Mouse (Mus musculus): ENCODE results near the gene Nrxn3. TPM values are rescaled to one million over a fixed set of nuclear protein-coding genes. Genes with fewer than 3 reads are reported as not detected.

The Nrxn3 gene
- polyA plus RNA-seq, 1 experiment: 0.09 TPM

- Histone ChIP-seq H3K4me1 (no peaks in the 10 kb centered on the region), H3K9me3 (no peaks in the 10 kb centered on the region), H3K4me3 (replicated peaks) (no peak overlapping the region), H3K27me3 (replicated peaks) (no peaks in the 10 kb centered on the region), H3K36me3 (replicated peaks; ENCODE audit: low read length) (no peaks in the 10 kb centered on the region)
- TF ChIP-seq FLI1 (IDR thresholded peaks at IDR 0.05; ENCODE audit: low read length) (no peak), GATA1 (IDR thresholded peaks at IDR 0.05; ENCODE audit: borderline replicate concordance, low read length) (no peak)
Measured at GRCm38 (mm10) chr12:89554740-89555430, 832.2 kb downstream of the Nrxn3 start.

GRCm38 (mm10) chr12:89558921-89559320 is 836.2 kb downstream of the Nrxn3 start:
- H3K36me3 ChIP-seq (replicated peaks; ENCODE audit: low read length): no peaks in the 10 kb centered on the region
- H3K9me3 ChIP-seq: no peaks in the 10 kb centered on the region
- H3K27me3 ChIP-seq (replicated peaks): no peaks in the 10 kb centered on the region
- no peak overlapping the region for H3K4me3 ChIP-seq (replicated peaks)
- no peaks in the 10 kb centered on the region for H3K4me1 ChIP-seq
- no peak for TF ChIP-seq GATA1 (IDR thresholded peaks at IDR 0.05; ENCODE audit: borderline replicate concordance, low read length)
- no peak for TF ChIP-seq FLI1 (IDR thresholded peaks at IDR 0.05; ENCODE audit: low read length)

DNA sequence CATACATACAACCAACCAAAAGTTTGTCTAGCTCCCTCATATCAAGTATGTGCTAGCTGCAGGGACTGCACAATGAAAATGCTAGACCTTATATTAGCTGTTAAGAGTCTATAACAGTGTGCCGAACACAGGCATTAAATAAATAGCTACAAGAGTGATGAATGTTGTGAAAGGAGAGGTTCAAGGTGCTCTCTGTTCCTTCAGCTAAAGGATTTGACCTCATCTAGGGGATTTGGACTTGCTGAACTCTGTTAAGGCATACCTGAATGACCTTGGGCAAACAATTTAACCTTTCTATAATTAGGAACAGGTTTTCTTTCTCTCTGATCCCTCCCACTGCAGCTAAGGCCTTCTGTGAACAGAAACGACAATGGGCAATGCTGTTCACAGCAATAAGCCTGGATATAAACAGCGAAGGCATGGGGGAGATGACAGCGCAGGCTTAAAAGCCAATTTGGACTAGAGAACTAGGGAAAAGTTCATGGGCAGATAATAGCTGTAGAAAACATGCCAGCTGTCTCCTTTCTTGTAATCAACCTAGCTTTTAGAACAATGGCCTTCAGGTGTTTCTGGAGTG is 839.4 kb downstream of the Nrxn3 start:
- Histone ChIP-seq H3K27me3 (replicated peaks) (no peaks in the 10 kb centered on the region), H3K4me1 (no peaks in the 10 kb centered on the region), H3K36me3 (replicated peaks; ENCODE audit: low read length) (no peaks in the 10 kb centered on the region), H3K4me3 (replicated peaks) (no peak overlapping the region), H3K9me3 (no peaks in the 10 kb centered on the region)
- TF ChIP-seq GATA1 (IDR thresholded peaks at IDR 0.05; ENCODE audit: borderline replicate concordance, low read length) (no peak), FLI1 (IDR thresholded peaks at IDR 0.05; ENCODE audit: low read length) (no peak)

- no peaks in the 10 kb centered on the region for H3K27me3 ChIP-seq (replicated peaks)
- peaks cover 7% of the 10 kb centered on the region; the same call in 1 of the 2 replicates for H3K9me3 ChIP-seq
- H3K4me1 ChIP-seq: no peaks in the 10 kb centered on the region
- H3K4me3 ChIP-seq (replicated peaks): no peak overlapping the region
- H3K36me3 ChIP-seq (replicated peaks; ENCODE audit: low read length): no peaks in the 10 kb centered on the region
- TF ChIP-seq GATA1 (IDR thresholded peaks at IDR 0.05; ENCODE audit: borderline replicate concordance, low read length) (no peak), FLI1 (IDR thresholded peaks at IDR 0.05; ENCODE audit: low read length) (no peak)
Measured at GRCm38 (mm10) chr12:89568723-89569377, 846.2 kb downstream of the Nrxn3 start.

- Histone ChIP-seq H3K27me3 (replicated peaks) (no peaks in the 10 kb centered on the region), H3K9me3 (no peaks in the 10 kb centered on the region), H3K4me1 (no peaks in the 10 kb centered on the region), H3K4me3 (replicated peaks) (no peak overlapping the region), H3K36me3 (replicated peaks; ENCODE audit: low read length) (no peaks in the 10 kb centered on the region)
- no peak for TF ChIP-seq GATA1 (IDR thresholded peaks at IDR 0.05; ENCODE audit: borderline replicate concordance, low read length)
- TF ChIP-seq FLI1 (IDR thresholded peaks at IDR 0.05; ENCODE audit: low read length): no peak
Measured at GRCm38 (mm10) chr12:89592459-89592858, 869.8 kb downstream of the Nrxn3 start.

DNA sequence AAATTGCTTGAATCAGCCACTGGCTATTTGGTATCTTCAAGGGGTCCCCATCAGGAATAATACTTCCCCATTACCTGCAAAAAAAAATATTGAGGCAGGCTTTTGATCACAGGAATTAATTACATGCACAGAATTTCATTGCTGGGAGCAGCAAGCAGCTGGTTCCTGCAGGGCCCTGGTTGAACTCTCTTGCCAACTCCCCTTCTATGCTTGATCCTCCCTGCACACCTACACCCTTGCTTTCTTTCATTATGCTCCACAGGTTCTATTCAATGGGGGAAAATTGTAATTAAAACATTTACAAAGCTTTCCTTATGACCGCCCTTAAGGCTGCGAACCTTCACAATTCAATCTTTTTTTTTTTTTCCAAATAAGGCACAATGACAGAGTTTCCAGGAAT is 891.0 kb downstream of the Nrxn3 start:
- TF ChIP-seq GATA1 (IDR thresholded peaks at IDR 0.05; ENCODE audit: borderline replicate concordance, low read length) (no peak), FLI1 (IDR thresholded peaks at IDR 0.05; ENCODE audit: low read length) (no peak)
- Histone ChIP-seq H3K4me1 (no peaks in the 10 kb centered on the region), H3K27me3 (replicated peaks) (no peaks in the 10 kb centered on the region), H3K36me3 (replicated peaks; ENCODE audit: low read length) (no peaks in the 10 kb centered on the region), H3K4me3 (replicated peaks) (no peak overlapping the region), H3K9me3 (no peaks in the 10 kb centered on the region)

DNA sequence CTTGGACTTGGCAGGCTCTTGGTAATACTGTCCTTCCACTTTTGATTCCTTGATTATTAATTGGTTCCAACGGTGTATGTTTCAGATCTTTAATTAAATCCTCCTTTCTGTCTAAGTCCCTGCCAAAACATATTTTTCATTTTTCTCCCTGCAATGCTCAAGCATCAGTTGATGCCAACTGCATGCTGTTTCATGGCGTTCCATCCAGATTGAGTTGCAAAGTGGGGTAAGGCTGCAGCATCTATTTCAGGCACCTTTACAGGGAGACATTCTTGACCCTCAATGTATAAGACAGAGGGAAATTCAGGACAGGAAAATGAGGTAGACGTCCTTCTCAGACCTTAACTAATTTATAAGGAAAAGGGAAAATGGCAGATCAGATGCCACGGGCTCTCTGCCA is 903.1 kb downstream of the Nrxn3 start:
- Histone ChIP-seq H3K4me1 (no peaks in the 10 kb centered on the region), H3K27me3 (replicated peaks) (no peaks in the 10 kb centered on the region), H3K36me3 (replicated peaks; ENCODE audit: low read length) (no peaks in the 10 kb centered on the region), H3K4me3 (replicated peaks) (no peak overlapping the region), H3K9me3 (no peaks in the 10 kb centered on the region)
- TF ChIP-seq GATA1 (IDR thresholded peaks at IDR 0.05; ENCODE audit: borderline replicate concordance, low read length) (no peak), FLI1 (IDR thresholded peaks at IDR 0.05; ENCODE audit: low read length) (no peak)

- Histone ChIP-seq H3K4me3 (replicated peaks) (no peak overlapping the region), H3K36me3 (replicated peaks; ENCODE audit: low read length) (no peaks in the 10 kb centered on the region), H3K27me3 (replicated peaks) (no peaks in the 10 kb centered on the region), H3K9me3 (no peaks in the 10 kb centered on the region), H3K4me1 (no peaks in the 10 kb centered on the region)
- TF ChIP-seq FLI1 (IDR thresholded peaks at IDR 0.05; ENCODE audit: low read length): no peak
- TF ChIP-seq GATA1 (IDR thresholded peaks at IDR 0.05; ENCODE audit: borderline replicate concordance, low read length): no peak
Measured at GRCm38 (mm10) chr12:89640046-89640445, 917.4 kb downstream of the Nrxn3 start.

DNA sequence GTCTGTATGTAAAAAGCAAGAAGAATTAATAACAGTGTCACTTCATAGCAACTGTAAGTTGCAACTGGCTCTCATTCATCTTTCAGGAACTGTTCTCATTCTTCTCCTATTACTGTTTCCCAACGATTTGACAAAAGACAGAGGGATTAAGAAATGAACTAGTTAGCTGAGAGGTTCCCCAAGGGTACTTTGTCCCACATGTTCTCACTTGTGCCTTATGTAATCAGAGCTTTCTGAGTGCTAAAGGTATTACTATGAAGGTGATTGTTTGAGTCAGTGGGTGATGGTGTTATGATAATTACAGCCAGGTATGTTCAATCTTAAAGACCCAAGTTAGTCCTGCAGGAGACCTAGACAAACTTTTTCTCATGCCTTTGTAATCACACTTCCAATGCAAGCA is 918.8 kb downstream of the Nrxn3 start:
- no peak for TF ChIP-seq GATA1 (IDR thresholded peaks at IDR 0.05; ENCODE audit: borderline replicate concordance, low read length)
- no peak for TF ChIP-seq FLI1 (IDR thresholded peaks at IDR 0.05; ENCODE audit: low read length)

DNA sequence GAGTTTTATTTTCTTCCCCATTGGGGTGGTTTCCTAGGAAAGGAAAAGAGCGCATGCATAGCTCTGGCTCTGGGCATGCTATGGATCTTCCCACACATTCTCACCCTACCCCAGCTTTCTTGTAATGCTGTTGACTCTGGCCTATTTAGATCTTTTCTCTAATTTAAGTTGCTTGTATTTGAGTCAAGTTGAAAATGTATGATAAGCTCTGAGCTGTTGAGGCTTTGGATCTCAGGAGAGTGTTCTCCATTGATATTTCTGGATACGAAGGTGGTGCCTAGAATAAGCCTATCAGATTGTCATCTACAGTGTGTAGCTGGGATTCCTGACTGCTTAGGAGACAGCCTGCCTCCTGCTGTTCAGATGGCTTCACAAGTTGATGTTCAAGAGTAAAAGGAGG is 930.5 kb downstream of the Nrxn3 start:
- no peaks in the 10 kb centered on the region for H3K27me3 ChIP-seq (replicated peaks)

More for the DNA sequence above, 918.8 kb downstream of the Nrxn3 start:
- Histone ChIP-seq H3K4me3 (replicated peaks) (no peak overlapping the region), H3K4me1 (no peaks in the 10 kb centered on the region), H3K9me3 (no peaks in the 10 kb centered on the region), H3K36me3 (replicated peaks; ENCODE audit: low read length) (no peaks in the 10 kb centered on the region), H3K27me3 (replicated peaks) (no peaks in the 10 kb centered on the region)

More for the DNA sequence above, 930.5 kb downstream of the Nrxn3 start:
- Histone ChIP-seq H3K36me3 (replicated peaks; ENCODE audit: low read length) (no peaks in the 10 kb centered on the region), H3K9me3 (peaks cover 5% of the 10 kb centered on the region), H3K4me1 (no peaks in the 10 kb centered on the region), H3K4me3 (replicated peaks) (no peak overlapping the region)
- TF ChIP-seq FLI1 (IDR thresholded peaks at IDR 0.05; ENCODE audit: low read length): no peak
